Mouse (Mus musculus): Measurements from ENCODE around the gene H2-M10.4. TPM values are rescaled to one million over a fixed set of nuclear protein-coding genes. Genes with fewer than 3 reads are reported as not detected.
"Not testable (repeated sequence)": the region's sequence is repeated elsewhere in the genome, so short reads cannot be mapped to it uniquely, and the experiment has no call there.

Gene H2-M10.4
- total RNA-seq (2022) = not detected

- DNase-seq = no peak
These were observed at the start of gene H2-M10.4 for GRCm38 (mm10) chr17:36462234-36462633. Gene H2-M10.4, minus strand, starts transcription at chr17:36462334.

GRCm38 (mm10) chr17:36503910-36504309, 41.8 kb upstream of the H2-M10.4 start:
- no peak for DNase-seq

GRCm38 (mm10) chr17:36500435-36500834, 38.3 kb upstream of the H2-M10.4 start:
- no peak for DNase-seq

- not testable (repeated sequence) for DNase-seq
These were observed 26.0 kb upstream of the H2-M10.4 start for GRCm38 (mm10) chr17:36488181-36488580.

GRCm38 (mm10) chr17:36486687-36487230, 24.6 kb upstream of the H2-M10.4 start:
- DNase-seq = no peak

- DNase-seq = no peak
These were observed 21.7 kb upstream of the H2-M10.4 start for GRCm38 (mm10) chr17:36483865-36484264.

GRCm38 (mm10) chr17:36456260-36456659, 5.9 kb downstream of the H2-M10.4 start:
- DNase-seq = no peak

GRCm38 (mm10) chr17:36431411-36431810, 30.7 kb downstream of the H2-M10.4 start:
- DNase-seq = no peak

- no peak for DNase-seq
These were observed 43.9 kb downstream of the H2-M10.4 start for GRCm38 (mm10) chr17:36418091-36418754.

- no peak for DNase-seq
These were observed 44.7 kb downstream of the H2-M10.4 start for GRCm38 (mm10) chr17:36417416-36417815.

- DNase-seq = no peak
These were observed 46.7 kb downstream of the H2-M10.4 start for GRCm38 (mm10) chr17:36415407-36415806.

GRCm38 (mm10) chr17:36414361-36414760, 47.8 kb downstream of the H2-M10.4 start:
- DNase-seq = no peak

Other genes starting within 250 kb of the H2-M10.4 start
- 10 to 100 TPM; 38.8 to 46.8 (median 43.4) TPM for gene Rpp21, start 204.3 kb downstream of the H2-M10.4 start, total RNA-seq (2022)
- 10 to 100 TPM; 17.9 to 32.7 (median 23.6) TPM for gene Trim39, start 190.1 kb downstream of the H2-M10.4 start, total RNA-seq (2022)
- not detected for gene H2-M10.2, start 175.8 kb downstream of the H2-M10.4 start, total RNA-seq (2022)
- not detected for gene H2-M10.1, start 136.2 kb downstream of the H2-M10.4 start, total RNA-seq (2022)
- gene H2-M10.3, start 93.9 kb downstream of the H2-M10.4 start, total RNA-seq (2022) = not detected
- gene H2-M11, start 84.7 kb upstream of the H2-M10.4 start, total RNA-seq (2022) = not detected
- not detected for gene H2-M9, start 180.3 kb upstream of the H2-M10.4 start, total RNA-seq (2022)
- gene H2-M1, start 209.9 kb upstream of the H2-M10.4 start, total RNA-seq (2022) = not detected